Mouse (Mus musculus): ENCODE measurements around the gene Fam83f. TPM values are rescaled to one million over a fixed set of nuclear protein-coding genes. Genes with fewer than 3 reads are reported as not detected.

Gene Fam83f
- 19.2 and 20.2 TPM in 2 replicates for polyA plus RNA-seq (2015; fragmentation: Nextera tagmentation; extraction: Ambion mirVana)

- Histone ChIP-seq H3K36me3 (no peaks in the 10 kb centered on the region), H3K9me3 (no peaks in the 10 kb centered on the region), H3K27ac (no peak within 1 kb of the TSS), H3K27me3 (replicated peaks) (peaks cover 19% of the 10 kb centered on the region), H3K9ac (peak within 1 kb of the TSS; percentile 59), H3K4me3 (replicated peaks) (peak within 1 kb of the TSS; percentile 52), H3K4me2 (replicated peaks) (peak within 1 kb of the TSS; percentile 83), H3K4me1 (replicated peaks) (peaks cover 12% of the 10 kb centered on the region; the same call in 1 of the 2 replicates)
- WGBS, result 5% methylated on average over 84 of the region's 85 CpGs
- ATAC-seq, result peak; percentile 81
These were observed at the start of gene Fam83f for GRCm38 (mm10) chr15:80671295-80672252. Gene Fam83f, plus strand, starts transcription at chr15:80671847.

- H3K4me2 ChIP-seq (replicated peaks), result no peak overlapping the region
- no peaks in the 10 kb centered on the region for H3K9me3 ChIP-seq
- H3K9ac ChIP-seq, result no peak overlapping the region
- no peak overlapping the region for H3K27ac ChIP-seq
- H3K4me3 ChIP-seq (replicated peaks), result no peak overlapping the region
- no peaks in the 10 kb centered on the region for H3K27me3 ChIP-seq (replicated peaks)
- H3K4me1 ChIP-seq (replicated peaks), result no peaks in the 10 kb centered on the region
- WGBS, result 48% methylated on average over 8 of the region's 8 CpGs
- H3K36me3 ChIP-seq, result no peaks in the 10 kb centered on the region
- ATAC-seq, result peak; percentile 69; the same call in 1 of the 2 replicates
These were observed 48.3 kb upstream of the Fam83f start for GRCm38 (mm10) chr15:80623171-80623837.

- no peaks in the 10 kb centered on the region for H3K9me3 ChIP-seq
- no peak overlapping the region for H3K4me2 ChIP-seq (replicated peaks)
- H3K4me3 ChIP-seq (replicated peaks), result no peak overlapping the region
- no peak overlapping the region for H3K9ac ChIP-seq
- 57% methylated on average over 6 of the region's 6 CpGs for WGBS
- no peak for ATAC-seq
- no peaks in the 10 kb centered on the region for H3K27me3 ChIP-seq (replicated peaks)
- H3K4me1 ChIP-seq (replicated peaks), result no peaks in the 10 kb centered on the region
- H3K27ac ChIP-seq, result no peak overlapping the region
- no peaks in the 10 kb centered on the region for H3K36me3 ChIP-seq
These were observed 45.2 kb upstream of the Fam83f start for GRCm38 (mm10) chr15:80626472-80626871.

DNA sequence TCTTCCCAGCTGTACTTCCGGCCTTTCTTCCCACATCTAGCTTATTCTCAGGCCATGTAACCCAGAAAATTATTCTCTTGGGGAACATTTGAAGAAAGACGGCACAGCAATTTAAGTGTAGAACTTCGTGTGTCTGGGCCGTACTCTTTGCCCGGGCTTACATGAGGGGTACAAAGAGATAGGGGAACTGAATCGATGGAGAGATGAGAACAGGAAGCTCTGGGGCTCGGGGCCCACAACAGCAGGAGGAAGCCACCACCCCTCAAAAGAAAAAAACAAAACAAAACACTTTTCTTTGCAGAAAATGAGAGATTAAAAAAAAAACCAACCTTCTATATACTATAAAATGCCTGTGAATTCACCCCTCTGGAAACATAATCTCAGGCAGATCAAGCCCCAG, 41.5 kb upstream of the Fam83f start:
- ATAC-seq, result no peak
- H3K27ac ChIP-seq, result no peak overlapping the region
- H3K4me3 ChIP-seq (replicated peaks), result no peak overlapping the region
- no peaks in the 10 kb centered on the region for H3K36me3 ChIP-seq
- H3K4me1 ChIP-seq (replicated peaks), result no peaks in the 10 kb centered on the region
- no peaks in the 10 kb centered on the region for H3K27me3 ChIP-seq (replicated peaks)
- no peaks in the 10 kb centered on the region for H3K9me3 ChIP-seq
- no peak overlapping the region for H3K9ac ChIP-seq
- 74% methylated on average over 7 of the region's 7 CpGs for WGBS
- H3K4me2 ChIP-seq (replicated peaks), result no peak overlapping the region

DNA sequence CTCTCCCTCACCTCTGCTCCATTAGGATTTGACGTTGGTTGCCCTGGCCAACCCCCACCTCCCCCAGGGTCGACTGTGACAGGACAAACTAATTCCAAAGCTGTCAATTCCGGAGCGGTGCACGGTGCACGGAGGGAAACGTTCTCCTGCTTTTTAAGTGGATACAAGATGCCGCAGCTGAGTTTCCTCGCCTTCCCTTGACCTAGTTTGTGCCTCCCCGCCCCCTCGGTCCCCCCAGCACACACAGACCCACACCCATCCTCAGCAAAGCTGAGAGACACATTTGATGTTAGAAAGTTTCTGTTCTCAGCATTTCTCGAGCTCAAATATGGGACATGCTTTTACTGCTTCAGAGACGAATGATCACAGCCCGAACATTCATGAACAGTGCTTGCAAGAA, 40.9 kb upstream of the Fam83f start:
- no peak overlapping the region for H3K4me3 ChIP-seq (replicated peaks)
- no peak overlapping the region for H3K4me2 ChIP-seq (replicated peaks)
- no peak for ATAC-seq

DNA sequence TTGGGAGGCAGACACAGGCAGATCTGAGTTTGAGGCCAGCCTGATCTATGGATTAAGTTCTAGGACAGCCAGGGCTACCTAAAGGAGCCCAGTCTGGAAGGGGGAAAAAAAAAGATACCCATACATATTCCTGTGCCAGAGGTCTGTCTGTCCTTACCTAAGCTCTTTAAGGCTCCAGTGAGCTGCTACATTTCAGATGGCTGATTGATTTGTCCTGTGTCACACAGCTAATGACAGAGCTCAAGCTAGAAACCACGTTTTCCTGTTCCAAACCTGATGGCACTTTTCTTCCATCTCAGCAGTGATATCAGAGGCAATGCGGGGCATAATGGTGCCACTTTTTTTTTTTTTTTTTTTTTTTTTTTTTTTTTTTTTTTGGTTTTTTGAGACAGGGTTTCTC, 40.3 kb upstream of the Fam83f start:
- Histone ChIP-seq H3K4me2 (replicated peaks) (no peak overlapping the region), H3K36me3 (no peaks in the 10 kb centered on the region), H3K9me3 (no peaks in the 10 kb centered on the region), H3K4me1 (replicated peaks) (no peaks in the 10 kb centered on the region), H3K27me3 (replicated peaks) (no peaks in the 10 kb centered on the region), H3K9ac (no peak overlapping the region), H3K27ac (no peak overlapping the region), H3K4me3 (replicated peaks) (no peak overlapping the region)
- 85% methylated on average over 2 of the region's 2 CpGs for WGBS
- ATAC-seq, result no peak

More for the DNA sequence above, 40.9 kb upstream of the Fam83f start:
- Histone ChIP-seq H3K4me1 (replicated peaks) (no peaks in the 10 kb centered on the region), H3K27me3 (replicated peaks) (no peaks in the 10 kb centered on the region), H3K36me3 (no peaks in the 10 kb centered on the region), H3K27ac (no peak overlapping the region), H3K9me3 (no peaks in the 10 kb centered on the region), H3K9ac (no peak overlapping the region)
- 52% methylated on average over 14 of the region's 14 CpGs for WGBS

- no peak for ATAC-seq
- H3K9ac ChIP-seq, result no peak overlapping the region
- H3K27ac ChIP-seq, result no peak overlapping the region
- no peaks in the 10 kb centered on the region for H3K9me3 ChIP-seq
- no peak overlapping the region for H3K4me2 ChIP-seq (replicated peaks)
- 87% methylated on average over 13 of the region's 13 CpGs for whole genome bisulfite sequencing
- H3K27me3 ChIP-seq (replicated peaks), result no peaks in the 10 kb centered on the region
- no peak overlapping the region for H3K4me3 ChIP-seq (replicated peaks)
- H3K4me1 ChIP-seq (replicated peaks), result peaks cover 1% of the 10 kb centered on the region
- no peaks in the 10 kb centered on the region for H3K36me3 ChIP-seq
These were observed 39.3 kb upstream of the Fam83f start for GRCm38 (mm10) chr15:80632280-80632893.

- no peak overlapping the region for H3K4me3 ChIP-seq (replicated peaks)
- ATAC-seq, result peak; percentile 18; the same call in 1 of the 2 replicates
- no peaks in the 10 kb centered on the region for H3K36me3 ChIP-seq
- WGBS, result 54% methylated on average over 11 of the region's 11 CpGs
- H3K4me2 ChIP-seq (replicated peaks), result no peak overlapping the region
- H3K9ac ChIP-seq, result no peak overlapping the region
- no peaks in the 10 kb centered on the region for H3K9me3 ChIP-seq
- no peak overlapping the region for H3K27ac ChIP-seq
- H3K4me1 ChIP-seq (replicated peaks), result peaks cover 11% of the 10 kb centered on the region
- H3K27me3 ChIP-seq (replicated peaks), result no peaks in the 10 kb centered on the region
These were observed 37.1 kb upstream of the Fam83f start for GRCm38 (mm10) chr15:80634391-80635193.

DNA sequence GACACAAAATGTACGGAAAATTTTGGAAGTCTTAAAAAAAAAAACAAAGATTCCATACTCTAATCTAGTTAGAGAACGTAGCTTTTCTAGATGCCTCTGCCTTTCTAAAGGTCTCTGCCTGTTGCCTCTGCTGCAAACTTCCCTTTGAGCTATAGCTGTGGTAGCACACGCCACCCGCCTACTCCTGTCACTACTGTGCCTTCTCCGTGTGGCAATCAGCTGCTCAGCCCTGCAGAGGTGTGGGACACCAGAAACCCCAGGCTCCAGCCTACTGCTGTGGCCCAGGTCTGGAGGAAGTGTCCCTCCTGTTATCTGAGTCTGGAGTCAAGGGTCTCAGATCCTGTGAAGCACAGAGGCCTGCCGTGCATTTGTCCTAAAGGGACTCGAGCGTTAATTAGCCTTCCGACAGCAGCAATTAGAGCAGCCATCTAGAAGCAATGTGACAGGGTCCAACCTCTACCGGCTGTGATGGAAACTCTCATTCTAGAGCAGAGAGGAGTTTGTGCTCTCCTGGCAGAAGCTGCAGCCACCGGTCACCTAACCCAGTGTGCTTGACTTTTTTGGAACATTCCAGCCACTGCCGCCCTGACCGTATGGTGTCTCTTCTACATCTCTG, 34.8 kb upstream of the Fam83f start:
- ATAC-seq, result no peak
- H3K27me3 ChIP-seq (replicated peaks), result no peaks in the 10 kb centered on the region
- H3K9me3 ChIP-seq, result no peaks in the 10 kb centered on the region
- H3K9ac ChIP-seq, result no peak overlapping the region
- H3K27ac ChIP-seq, result no peak overlapping the region
- peaks cover 14% of the 10 kb centered on the region for H3K4me1 ChIP-seq (replicated peaks)
- H3K36me3 ChIP-seq, result no peaks in the 10 kb centered on the region
- no peak overlapping the region for H3K4me3 ChIP-seq (replicated peaks)
- no peak overlapping the region for H3K4me2 ChIP-seq (replicated peaks)
- WGBS, result 62% methylated on average over 13 of the region's 13 CpGs

- WGBS, result 13% methylated on average over 11 of the region's 11 CpGs
- 0 out of 2 replicates have a peak overlapping the region, but pooled peaks have one; percentile 36 for H3K27ac ChIP-seq
- H3K4me1 ChIP-seq (replicated peaks), result peaks cover 28% of the 10 kb centered on the region
- no peak overlapping the region; the same call in 1 of the 2 replicates for H3K4me2 ChIP-seq (replicated peaks)
- peak; percentile 80 for ATAC-seq
- no peak overlapping the region for H3K9ac ChIP-seq
- no peaks in the 10 kb centered on the region for H3K27me3 ChIP-seq (replicated peaks)
- no peaks in the 10 kb centered on the region for H3K36me3 ChIP-seq
- no peaks in the 10 kb centered on the region for H3K9me3 ChIP-seq
- H3K4me3 ChIP-seq (replicated peaks), result no peak overlapping the region
These were observed 32.5 kb upstream of the Fam83f start for GRCm38 (mm10) chr15:80639071-80639702.

DNA sequence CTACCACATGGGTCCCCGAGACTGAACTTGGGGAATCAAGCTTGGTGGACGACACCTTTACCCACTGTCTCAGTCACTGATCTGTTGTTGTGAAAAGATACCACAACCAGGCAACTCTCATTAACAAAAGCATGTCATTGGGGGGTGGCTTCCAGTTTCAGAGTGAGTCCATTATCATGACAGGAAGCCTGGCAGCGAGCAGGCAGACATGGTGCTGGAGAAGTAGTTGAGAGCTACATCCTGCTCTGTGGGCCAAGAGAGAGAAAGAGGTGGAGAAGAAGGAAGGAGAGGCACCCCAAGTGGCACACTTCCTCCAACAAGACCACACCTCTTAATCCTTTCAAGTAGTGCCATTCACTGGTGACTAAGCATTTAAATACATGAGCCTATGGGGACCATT, 31.8 kb upstream of the Fam83f start:
- WGBS, result 88% methylated on average over 3 of the region's 3 CpGs
- no peak overlapping the region for H3K9ac ChIP-seq
- H3K4me2 ChIP-seq (replicated peaks), result no peak overlapping the region
- no peak for ATAC-seq
- H3K9me3 ChIP-seq, result no peaks in the 10 kb centered on the region
- H3K4me3 ChIP-seq (replicated peaks), result no peak overlapping the region
- no peaks in the 10 kb centered on the region for H3K36me3 ChIP-seq
- H3K4me1 ChIP-seq (replicated peaks), result peaks cover 28% of the 10 kb centered on the region
- no peak overlapping the region for H3K27ac ChIP-seq
- no peaks in the 10 kb centered on the region for H3K27me3 ChIP-seq (replicated peaks)
